Mouse (Mus musculus): ENCODE data around the gene Kctd21.

DNA sequence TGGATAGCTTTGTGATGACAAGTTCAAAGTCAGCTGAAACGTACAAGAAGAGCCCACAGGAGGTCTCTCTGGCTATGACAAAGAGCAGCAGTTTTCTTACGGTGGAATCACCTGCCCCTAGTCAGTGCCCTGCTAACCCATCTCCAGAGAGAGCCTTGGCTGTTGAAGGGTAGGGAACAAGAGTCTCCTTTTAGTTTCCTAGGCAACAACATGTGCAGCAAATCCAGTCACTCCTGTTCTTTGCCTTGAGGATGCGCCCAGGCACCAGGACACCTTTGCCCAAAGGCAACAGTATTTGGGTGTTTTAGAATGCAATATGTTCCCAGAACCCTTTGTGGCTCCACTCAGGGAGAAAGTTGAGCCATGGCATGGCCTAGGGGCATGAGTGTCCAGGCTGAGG lies 16.2 kb downstream of the Kctd21 start:
- TF ChIP-seq CTCF (IDR thresholded peaks at IDR 0.05; ENCODE audit: low read depth, low read length): no peak
- no peak for TF ChIP-seq GATA2 (IDR thresholded peaks at IDR 0.05; ENCODE audit: borderline replicate concordance, low read depth, low read length)
- no peak for TF ChIP-seq TAL1 (conservative IDR thresholded peaks at IDR 0.05; ENCODE audit: low read depth, low read length)
- no peak for TF ChIP-seq POLR2AphosphoS5 (IDR thresholded peaks at IDR 0.05; ENCODE audit: insufficient replicate concordance, low read depth, low read length)
- TF ChIP-seq GATA1 (IDR thresholded peaks at IDR 0.05; ENCODE audit: borderline replicate concordance, low read length): no peak

Data from G1E (cell line).